Mouse (Mus musculus) Muller cell, postnatal 12 days (primary cell): ENCODE results near the gene Depdc1b.

ENCODE experiments used
- DNase-seq: peaks from one replicate; pipeline ENCODE4 v3.0.0-alpha.2; 2015; ENCODE audit errors: inconsistent ontology term

Gene Depdc1b

DNA sequence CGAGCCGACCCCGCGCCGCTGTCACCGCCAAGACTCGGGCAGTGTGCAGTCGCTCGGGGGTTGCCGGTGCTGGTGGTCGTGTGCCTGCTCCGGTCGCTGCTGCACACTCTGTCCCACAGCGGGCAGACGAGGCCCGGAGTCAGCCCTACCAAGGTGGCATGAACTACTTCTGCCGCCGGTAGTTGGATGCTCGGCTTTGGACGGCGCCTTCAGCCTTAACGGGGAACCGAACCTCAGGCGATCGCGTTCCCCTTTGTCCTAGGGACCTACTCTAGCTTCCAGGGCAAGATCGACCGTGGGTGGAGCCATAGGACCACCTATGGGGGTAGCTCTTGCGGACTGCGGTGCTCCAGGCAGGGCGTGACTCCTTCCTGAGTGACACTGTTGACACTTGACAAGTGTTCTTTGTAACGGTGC lies 363 bp downstream of the Depdc1b start:
- DNase-seq = no peak

GRCm38 (mm10) chr13:108317414-108317813 lies 1.3 kb downstream of the Depdc1b start:
- no peak for DNase-seq

- no peak for DNase-seq
Measured at GRCm38 (mm10) chr13:108319028-108319427, 2.9 kb downstream of the Depdc1b start.

- no peak for DNase-seq
Measured at GRCm38 (mm10) chr13:108320216-108320615, 4.1 kb downstream of the Depdc1b start.

DNA sequence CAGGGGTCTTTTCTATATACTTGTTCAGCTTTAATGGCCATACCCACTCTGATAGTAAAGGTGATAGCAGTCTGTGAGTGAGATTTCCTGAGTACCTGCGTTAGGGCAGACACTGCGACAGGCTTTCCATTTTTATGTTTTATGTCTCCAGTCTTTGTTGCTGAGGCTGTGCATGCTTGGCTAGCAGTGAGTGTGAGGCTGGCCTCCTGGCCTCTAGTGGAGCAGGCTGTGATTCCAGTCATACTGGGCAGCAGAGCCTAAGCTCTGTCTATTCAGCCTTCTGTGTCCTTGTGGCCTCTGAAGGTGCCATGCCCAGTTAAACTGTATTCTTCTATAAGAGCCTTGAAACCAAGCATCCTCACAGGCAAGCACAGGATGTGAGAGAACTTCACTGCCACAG lies 6.3 kb downstream of the Depdc1b start:
- no peak for DNase-seq

- DNase-seq = no peak
Measured at GRCm38 (mm10) chr13:108323317-108323716, 7.2 kb downstream of the Depdc1b start.

- DNase-seq = no peak
Measured at GRCm38 (mm10) chr13:108323866-108324829, 8.0 kb downstream of the Depdc1b start.

- no peak for DNase-seq
Measured at GRCm38 (mm10) chr13:108325871-108326270, 9.7 kb downstream of the Depdc1b start.

GRCm38 (mm10) chr13:108326351-108326750 lies 10.2 kb downstream of the Depdc1b start:
- DNase-seq = no peak

DNA sequence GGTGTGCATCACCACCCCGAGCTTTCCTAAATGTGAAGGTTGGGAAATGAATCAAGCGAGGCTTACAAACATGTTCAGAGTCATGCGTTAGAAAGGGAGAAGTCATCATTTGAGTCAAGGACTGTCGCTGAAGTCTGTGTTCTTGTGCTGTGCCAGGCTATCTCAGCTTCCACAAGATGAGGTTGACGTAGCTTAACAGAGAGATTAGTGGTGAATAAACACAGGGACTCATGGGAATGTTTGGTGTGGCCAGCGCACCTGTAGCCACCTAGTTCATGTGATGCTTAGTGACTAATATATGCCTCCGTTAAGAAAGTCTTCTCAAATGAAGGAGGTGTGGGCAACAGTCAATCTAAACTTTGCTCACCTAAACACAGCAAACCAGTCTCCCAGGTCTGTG lies 10.9 kb downstream of the Depdc1b start:
- no peak for DNase-seq

- no peak for DNase-seq
Measured at GRCm38 (mm10) chr13:108328406-108329180, 12.5 kb downstream of the Depdc1b start.

DNA sequence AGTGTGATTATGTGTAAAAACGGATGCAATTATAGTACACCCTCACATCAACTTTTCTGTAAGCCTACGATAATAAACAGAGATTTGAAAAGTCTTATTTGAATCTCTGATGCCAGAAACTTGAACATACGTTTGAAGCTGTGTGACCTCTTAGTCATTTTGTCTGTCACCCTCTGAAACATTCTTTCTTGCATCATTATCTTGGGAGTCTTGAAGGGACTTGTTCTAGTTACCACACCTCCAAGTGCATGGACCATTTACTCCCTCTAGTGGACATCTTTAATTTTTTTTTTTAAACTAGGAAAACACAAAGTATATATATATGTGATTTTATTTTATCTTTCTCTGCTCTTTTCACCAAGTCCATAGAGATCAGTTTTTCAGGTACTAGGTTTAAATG lies 13.6 kb downstream of the Depdc1b start:
- DNase-seq = peak; percentile 67

- DNase-seq = no peak
Measured at GRCm38 (mm10) chr13:108335257-108336003, 19.3 kb downstream of the Depdc1b start.

- DNase-seq = no peak
Measured at GRCm38 (mm10) chr13:108336192-108336591, 20.1 kb downstream of the Depdc1b start.

GRCm38 (mm10) chr13:108337340-108337739 lies 21.2 kb downstream of the Depdc1b start:
- no peak for DNase-seq

DNA sequence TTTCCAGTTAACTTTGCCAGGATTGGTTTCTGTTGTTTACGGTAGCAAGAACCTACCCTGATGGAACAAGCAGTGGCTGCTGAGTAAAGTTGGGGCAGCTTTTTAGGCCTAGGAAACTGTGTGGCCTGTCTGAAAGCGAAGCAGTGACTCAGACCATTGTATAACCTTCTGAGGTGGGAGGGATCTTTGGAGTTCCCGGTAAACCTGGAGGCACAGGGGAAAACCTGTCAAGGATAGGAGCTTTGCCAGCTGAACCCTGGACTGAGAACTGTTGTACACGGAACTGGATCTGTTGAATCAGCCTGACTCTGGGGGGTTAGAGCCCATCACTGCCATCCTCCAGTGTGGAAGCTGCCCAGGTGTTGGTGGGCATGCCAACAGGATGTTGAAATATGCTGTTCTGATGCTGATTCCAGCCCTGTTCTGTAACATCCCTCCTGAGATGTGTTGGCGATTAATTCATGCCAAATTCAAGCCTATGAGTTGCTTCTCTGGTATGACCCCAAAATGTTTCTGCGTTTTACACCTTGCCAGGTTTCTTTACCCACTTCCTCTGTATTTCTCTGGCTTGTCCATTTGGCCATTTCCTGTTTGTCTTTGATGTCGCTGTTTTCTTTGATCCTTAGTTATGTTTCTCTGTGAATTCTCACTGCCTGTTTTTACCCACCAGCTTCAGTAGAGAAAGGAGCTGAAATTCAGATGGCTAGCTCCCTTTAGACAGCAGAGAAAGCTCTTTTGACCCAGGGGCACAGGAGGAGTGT lies 22.1 kb downstream of the Depdc1b start:
- DNase-seq = no peak

GRCm38 (mm10) chr13:108339907-108340596 lies 23.9 kb downstream of the Depdc1b start:
- no peak for DNase-seq

DNA sequence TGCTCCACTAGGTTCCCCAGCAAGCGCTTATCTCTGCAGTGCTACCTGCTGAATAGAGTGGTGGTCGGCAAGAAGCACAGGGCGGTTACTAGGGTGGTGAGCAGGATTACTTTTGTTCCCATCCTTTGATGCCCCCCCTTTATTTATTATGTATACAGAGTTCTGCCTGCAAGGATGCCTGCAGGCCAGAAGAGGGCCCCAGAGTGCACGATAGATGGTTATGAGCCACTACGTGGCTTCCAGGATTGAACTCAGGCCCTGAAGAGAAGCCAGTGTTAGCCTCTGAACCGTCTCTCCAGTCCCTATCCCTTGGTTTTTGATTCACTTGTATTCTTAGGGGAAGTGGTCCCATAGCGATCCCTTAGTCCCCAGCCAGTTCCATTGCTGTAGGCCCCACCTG lies 25.5 kb downstream of the Depdc1b start:
- DNase-seq = no peak

GRCm38 (mm10) chr13:108345756-108346155 lies 29.6 kb downstream of the Depdc1b start:
- DNase-seq = no peak

DNA sequence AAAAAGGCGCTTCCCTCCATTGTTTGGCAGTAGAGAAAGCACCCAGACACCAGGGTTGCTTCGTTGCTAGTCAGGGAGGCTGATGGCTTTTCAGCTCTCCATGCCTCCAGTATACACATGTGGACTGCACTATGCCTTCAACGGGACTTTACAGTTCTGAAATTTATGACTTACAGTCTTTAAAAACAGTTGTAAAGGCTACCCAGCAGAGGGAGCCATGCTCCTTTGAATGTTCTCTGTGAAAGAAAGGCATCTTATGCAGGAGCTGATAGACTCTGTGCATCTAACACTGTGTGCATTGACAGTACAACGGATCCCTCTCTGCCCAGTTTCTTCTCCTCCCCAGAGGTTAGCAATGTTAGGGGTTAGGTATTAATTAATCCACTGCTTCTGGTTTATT lies 30.9 kb downstream of the Depdc1b start:
- DNase-seq = peak; percentile 54

GRCm38 (mm10) chr13:108349624-108350023 lies 33.5 kb downstream of the Depdc1b start:
- DNase-seq = no peak
